Mouse (Mus musculus) CH12.LX (cell line): ENCODE results near the gene St8sia6. TPM values are rescaled to one million over a fixed set of nuclear protein-coding genes. Genes with fewer than 3 reads are reported as not detected.

Source experiments
- DNase-seq: peaks from one replicate; pipeline ENCODE4 v3.0.0-alpha.2; 2013; ENCODE audit errors: extremely low read depth
- H3K27ac ChIP-seq: 2 replicates; pipeline ENCODE4 v1.5.1; 2012; ENCODE audit warnings: low read depth, mild to moderate bottlenecking, control low read depth, moderate library complexity; ENCODE audit not compliant: insufficient read depth
- H3K27me3 ChIP-seq: replicated peaks from 2 replicates; pipeline ENCODE3; 2012; ENCODE audit warnings: inconsistent platforms
- H3K36me3 ChIP-seq, 2 experiments: replicated peaks in 1 of 2; 2 replicates each; pipeline versions ENCODE3 to v1.6.1; 2012; ENCODE audit warnings: inconsistent platforms in 1 of 2, low read length in 1 of 2, mild to moderate bottlenecking in 1 of 2, mixed read lengths in 1 of 2, moderate library complexity in 1 of 2; ENCODE audit not compliant: control insufficient read depth in 1 of 2, insufficient read depth in 1 of 2
- H3K4me1 ChIP-seq, 2 experiments: 2 replicates each; pipeline ENCODE4 v1.6.1; 2012; ENCODE audit warnings: inconsistent platforms in 1 of 2, moderate library complexity in 1 of 2; ENCODE audit not compliant: insufficient read depth in 2 of 2, control insufficient read depth in 1 of 2
- H3K4me2 ChIP-seq: 2 replicates; pipeline ENCODE4 v1.6.1; 2012; ENCODE audit warnings: low read depth, mild to moderate bottlenecking, control low read depth; ENCODE audit not compliant: poor library complexity, insufficient read depth, severe bottlenecking
- H3K4me3 ChIP-seq, 3 experiments: fragments of 150-350 bp in 1 of 3; sonication (generic) in 1 of 3; replicated peaks in 1 of 3; 2 replicates each; pipeline versions ENCODE3 to v1.5.1; 2011 to 2012; ENCODE audit warnings: low read depth in 2 of 3, low read length in 2 of 3, mild to moderate bottlenecking in 2 of 3, moderate library complexity in 2 of 3, control low read depth in 1 of 3, improper control_type of control experiment in 1 of 3, inconsistent platforms in 1 of 3, mixed read lengths in 1 of 3; ENCODE audit not compliant: poor library complexity in 1 of 3
- H3K79me2 ChIP-seq: replicated peaks from 2 replicates; pipeline ENCODE4 v1.6.1; 2012; ENCODE audit warnings: mild to moderate bottlenecking, moderate library complexity; ENCODE audit not compliant: control insufficient read depth, poor library complexity, insufficient read depth, severe bottlenecking; ENCODE audit errors: extremely low read depth
- H3K9ac ChIP-seq: 2 replicates; pipeline ENCODE4 v1.6.1; 2012; ENCODE audit warnings: low read depth, mild to moderate bottlenecking, control low read depth, moderate library complexity; ENCODE audit not compliant: insufficient read depth
- H3K9me3 ChIP-seq: replicated peaks from 2 replicates; pipeline ENCODE3; 2012; ENCODE audit warnings: low read length, inconsistent platforms, mixed read lengths
- BHLHE40 ChIP-seq: IDR thresholded peaks from 2 replicates; pipeline ENCODE4 v1.6.1; 2011; ENCODE audit warnings: mild to moderate bottlenecking, low read depth, low read length, improper control_type of control experiment
- CHD2 ChIP-seq: IDR thresholded peaks from 2 replicates; pipeline ENCODE4 v1.6.1; 2011; ENCODE audit warnings: low read length, improper control_type of control experiment
- CTCF ChIP-seq, 2 experiments: IDR thresholded peaks in 1 of 2; conservative IDR thresholded peaks in 1 of 2; 2 replicates each; pipeline ENCODE4 v1.5.1; 2011 to 2012; ENCODE audit warnings: low read depth in 2 of 2, low read length in 2 of 2, improper control_type of control experiment in 1 of 2, inconsistent platforms in 1 of 2, mild to moderate bottlenecking in 1 of 2, moderate library complexity in 1 of 2
- E2F4 ChIP-seq: IDR thresholded peaks from 2 replicates; pipeline ENCODE4 v1.6.1; 2011; ENCODE audit warnings: low read depth, low read length, improper control_type of control experiment; ENCODE audit not compliant: insufficient replicate concordance
- ELF1 ChIP-seq: IDR thresholded peaks from 2 replicates; pipeline ENCODE4 v1.6.1; 2014; ENCODE audit warnings: low read depth, mild to moderate bottlenecking, inconsistent platforms, low read length, improper control_type of control experiment
- ETS1 ChIP-seq: conservative IDR thresholded peaks from 2 replicates; pipeline ENCODE4 v1.6.1; 2012; ENCODE audit warnings: low read depth, mild to moderate bottlenecking, inconsistent platforms, low read length, improper control_type of control experiment, moderate library complexity
- JUN ChIP-seq: IDR thresholded peaks from 2 replicates; pipeline ENCODE4 v1.6.1; 2011; ENCODE audit warnings: low read depth, mild to moderate bottlenecking, low read length, improper control_type of control experiment, moderate library complexity; ENCODE audit not compliant: insufficient read depth
- MAX ChIP-seq: IDR thresholded peaks from 2 replicates; pipeline ENCODE4 v1.6.1; 2011; ENCODE audit warnings: low read length, improper control_type of control experiment
- MEF2A ChIP-seq: IDR thresholded peaks from 2 replicates; pipeline ENCODE4 v1.6.1; 2014; ENCODE audit warnings: low read depth, mild to moderate bottlenecking, inconsistent platforms, low read length, improper control_type of control experiment, borderline replicate concordance
- NRF1 ChIP-seq: IDR thresholded peaks from 2 replicates; pipeline ENCODE4 v1.6.1; 2014; ENCODE audit warnings: low read depth, mild to moderate bottlenecking, inconsistent platforms, low read length, improper control_type of control experiment, moderate library complexity
- POLR2AphosphoS2 ChIP-seq: IDR thresholded peaks from 2 replicates; pipeline ENCODE4 v1.6.1; 2011; ENCODE audit warnings: low read depth, low read length, improper control_type of control experiment
- RAD21 ChIP-seq: IDR thresholded peaks from 2 replicates; pipeline ENCODE4 v1.6.1; 2011; ENCODE audit warnings: low read depth, mild to moderate bottlenecking, low read length, improper control_type of control experiment, moderate library complexity
- SIN3A ChIP-seq: IDR thresholded peaks from 2 replicates; pipeline ENCODE4 v1.6.1; 2012; ENCODE audit warnings: low read length, improper control_type of control experiment, inconsistent platforms
- SMC3 ChIP-seq: IDR thresholded peaks from 2 replicates; pipeline ENCODE4 v1.6.1; 2011; ENCODE audit warnings: low read depth, low read length, improper control_type of control experiment
- TBP ChIP-seq: conservative IDR thresholded peaks from 2 replicates; pipeline ENCODE4 v1.6.1; 2011; ENCODE audit warnings: low read depth, low read length, improper control_type of control experiment
- TCF12 ChIP-seq: IDR thresholded peaks from 2 replicates; pipeline ENCODE4 v1.6.1; 2014; ENCODE audit warnings: low read depth, mild to moderate bottlenecking, inconsistent platforms, low read length, improper control_type of control experiment
- UBTF ChIP-seq: IDR thresholded peaks from 2 replicates; pipeline ENCODE4 v1.6.1; 2012; ENCODE audit warnings: low read depth, mild to moderate bottlenecking, inconsistent platforms, low read length, improper control_type of control experiment, moderate library complexity
- USF2 ChIP-seq: conservative IDR thresholded peaks from 2 replicates; pipeline ENCODE4 v1.6.1; 2011; ENCODE audit warnings: low read depth, low read length, improper control_type of control experiment
- ZC3H11A ChIP-seq: IDR thresholded peaks from 2 replicates; pipeline ENCODE4 v1.6.1; 2012; ENCODE audit warnings: low read depth, mild to moderate bottlenecking, inconsistent platforms, low read length, improper control_type of control experiment
- ZKSCAN1 ChIP-seq: IDR thresholded peaks from 2 replicates; pipeline ENCODE4 v1.6.1; 2012; ENCODE audit warnings: low read depth, inconsistent platforms, low read length, improper control_type of control experiment, borderline replicate concordance
- ZMIZ1 ChIP-seq: IDR thresholded peaks from 2 replicates; pipeline ENCODE4 v1.6.1; 2012; ENCODE audit warnings: low read depth, mild to moderate bottlenecking, inconsistent platforms, low read length, improper control_type of control experiment
- ZNF384 ChIP-seq: IDR thresholded peaks from 2 replicates; pipeline ENCODE4 v1.6.1; 2012; ENCODE audit warnings: low read depth, low read length, improper control_type of control experiment, inconsistent platforms
- dilution Hi-C: fragments of 300-500 bp; cut with MboI; formaldehyde crosslinking; loops from 2 replicates; pipeline ENCODE4 v1.14.3; 2020; ENCODE audit warnings: low sequenced_read_pairs; ENCODE audit not compliant: extremely low pct_unique_long_range_greater_than_20kb, extremely low pct_ligation_motif_present
- in situ Hi-C: fragments of 300-500 bp; cut with MboI; formaldehyde crosslinking; loops from 3 replicates; pipeline ENCODE4 v1.14.3; 2019; ENCODE audit warnings: low sequenced_read_pairs, low pct_ligation_motif_present, low pct_unique_long_range_greater_than_20kb, mixed read lengths
- polyA plus RNA-seq: library from polyadenylated mRNA; unstranded; fragments of >175 nt; gene quantifications from 2 replicates; pipeline ENCODE4 v1.2.1, GENCODE M21; 2012; ENCODE audit warnings: low read depth; ENCODE audit not compliant: insufficient read length
- total RNA-seq, 2 experiments: library from RNA; depleted of rRNA; stranded (reverse); fragments of 300-350 nt in 1 of 2; fragments of >200 nt in 1 of 2; gene quantifications; 2 replicates each; pipeline ENCODE4 v1.2.3; 2012 to 2014

The St8sia6 gene
- total and polyA plus RNA-seq, 3 experiments: 27.4 to 51.0 (median 43.7) TPM

- Histone ChIP-seq H3K4me3 (no peak overlapping the region), H3K9me3 (no peaks in the 10 kb centered on the region), H3K4me2 (no peak overlapping the region), H3K36me3 (peaks cover 26 to 71% of the 10 kb centered on the region in 2 experiments), H3K9ac (no peak overlapping the region), H3K4me1 (no peaks in the 10 kb centered on the region), H3K27ac (no peak overlapping the region), H3K27me3 (no peaks in the 10 kb centered on the region)
- in situ Hi-C loops (no loop called here), dilution Hi-C loops (no loop called here)
- peak; percentile 10 for DNase-seq
- TF ChIP-seq CHD2 (no peak), CTCF (conservative IDR thresholded peaks at IDR 0.05 in 1 of 2, IDR thresholded peaks at IDR 0.05 in 1 of 2; ENCODE audit: low read depth in 2 of 2, low read length in 2 of 2) (peak in 1 of 2 experiments; percentile 64; a peak in 2 of 4 replicates), NRF1 (no peak), RAD21 (peak; percentile 52), POLR2AphosphoS2 (no peak), TCF12 (no peak), JUN (no peak), MEF2A (no peak), USF2 (no peak), SMC3 (peak; percentile 70), E2F4 (no peak)
- TF ChIP-seq, all 38 proteins: peak for 3
- H3K79me2 ChIP-seq: no peaks in the 10 kb centered on the region
Observed at GRCm38 (mm10) chr2:13672946-13673345, 120.9 kb downstream of the St8sia6 start.

DNA sequence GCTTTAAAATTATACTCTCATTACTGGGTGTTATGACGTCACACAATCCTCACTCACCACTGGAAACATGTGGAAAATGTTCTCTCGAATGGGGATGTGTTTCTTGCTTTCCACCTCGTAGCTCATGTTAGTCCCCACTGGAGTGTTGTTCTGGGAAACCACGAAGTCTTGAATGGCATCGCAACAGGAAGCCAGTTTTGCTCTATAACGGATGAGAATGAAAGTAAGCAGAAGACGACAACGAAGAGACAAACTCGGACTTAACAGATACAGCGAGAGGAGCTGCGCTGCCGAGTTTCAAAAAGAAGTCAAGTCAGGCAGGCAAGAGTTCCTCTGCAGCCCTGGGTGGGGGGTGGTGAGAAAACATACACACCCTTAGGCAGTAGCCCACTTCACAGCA, 121.4 kb downstream of the St8sia6 start:
- Histone ChIP-seq H3K4me3 (no peak overlapping the region), H3K9me3 (no peaks in the 10 kb centered on the region), H3K4me1 (no peaks in the 10 kb centered on the region), H3K27ac (no peak overlapping the region), H3K9ac (no peak overlapping the region), H3K27me3 (no peaks in the 10 kb centered on the region), H3K79me2 (no peaks in the 10 kb centered on the region), H3K36me3 (peaks cover 26 to 74% of the 10 kb centered on the region in 2 experiments), H3K4me2 (no peak overlapping the region)
- DNase-seq: no peak
- in situ Hi-C loops (no loop called here), dilution Hi-C loops (no loop called here)
- no peak for TF ChIP-seq RAD21
- TF ChIP-seq MEF2A: no peak
- no peak for TF ChIP-seq ETS1
- TF ChIP-seq NRF1: no peak
- TF ChIP-seq ELF1: no peak
- no peak for TF ChIP-seq ZNF384
- TF ChIP-seq ZKSCAN1: no peak
- no peak for TF ChIP-seq TBP
- no peak for TF ChIP-seq ZMIZ1
- TF ChIP-seq SIN3A: no peak
- no peak for TF ChIP-seq BHLHE40
- no peak for TF ChIP-seq ZC3H11A
- no peak for TF ChIP-seq UBTF
- no peak for TF ChIP-seq USF2
- no peak for TF ChIP-seq MAX
- no peak for TF ChIP-seq POLR2AphosphoS2
